Mouse (Mus musculus): ENCODE results near the gene Emsy. TPM values are rescaled to one million over a fixed set of nuclear protein-coding genes. Genes with fewer than 3 reads are reported as not detected.
A peak's percentile ranks its signal among the peaks of the same experiment; 100 is the strongest.

Gene Emsy
- polyA plus RNA-seq, 1 experiment: 2.4 TPM

GRCm38 (mm10) chr7:98584555-98584954, 72.0 kb downstream of the Emsy start:
- TF ChIP-seq FLI1 (IDR thresholded peaks at IDR 0.05; ENCODE audit: low read length) (no peak), GATA1 (IDR thresholded peaks at IDR 0.05; ENCODE audit: borderline replicate concordance, low read length) (no peak)
- Histone ChIP-seq H3K4me3 (replicated peaks) (no peak overlapping the region), H3K27me3 (replicated peaks) (no peaks in the 10 kb centered on the region), H3K36me3 (replicated peaks; ENCODE audit: low read length) (peaks cover 22% of the 10 kb centered on the region), H3K9me3 (0 out of 2 replicates have a peak, but pooled peaks cover 3% of the 10 kb centered on the region), H3K4me1 (peaks cover 60% of the 10 kb centered on the region)

GRCm38 (mm10) chr7:98581266-98581665, 75.3 kb downstream of the Emsy start:
- TF ChIP-seq FLI1 (IDR thresholded peaks at IDR 0.05; ENCODE audit: low read length) (no peak), GATA1 (IDR thresholded peaks at IDR 0.05; ENCODE audit: borderline replicate concordance, low read length) (no peak)
- no peak overlapping the region for H3K4me3 ChIP-seq (replicated peaks)
- no peaks in the 10 kb centered on the region for H3K27me3 ChIP-seq (replicated peaks)
- H3K4me1 ChIP-seq: peaks cover 68% of the 10 kb centered on the region
- H3K9me3 ChIP-seq: 0 out of 2 replicates have a peak, but pooled peaks cover 3% of the 10 kb centered on the region
- peaks cover under 1% of the 10 kb centered on the region for H3K36me3 ChIP-seq (replicated peaks; ENCODE audit: low read length)

- no peak for TF ChIP-seq GATA1 (IDR thresholded peaks at IDR 0.05; ENCODE audit: borderline replicate concordance, low read length)
- no peak for TF ChIP-seq FLI1 (IDR thresholded peaks at IDR 0.05; ENCODE audit: low read length)
- 0 out of 2 replicates have a peak, but pooled peaks cover 3% of the 10 kb centered on the region for H3K9me3 ChIP-seq
- H3K36me3 ChIP-seq (replicated peaks; ENCODE audit: low read length): peaks cover 3% of the 10 kb centered on the region
- H3K27me3 ChIP-seq (replicated peaks): no peaks in the 10 kb centered on the region
- no peak overlapping the region for H3K4me3 ChIP-seq (replicated peaks)
- peaks cover 73% of the 10 kb centered on the region for H3K4me1 ChIP-seq
Measured at GRCm38 (mm10) chr7:98580441-98580840, 76.1 kb downstream of the Emsy start.

GRCm38 (mm10) chr7:98579731-98580130, 76.9 kb downstream of the Emsy start:
- Histone ChIP-seq H3K4me3 (replicated peaks) (no peak overlapping the region), H3K9me3 (0 out of 2 replicates have a peak, but pooled peaks cover 3% of the 10 kb centered on the region), H3K36me3 (replicated peaks; ENCODE audit: low read length) (peaks cover 3% of the 10 kb centered on the region), H3K27me3 (replicated peaks) (no peaks in the 10 kb centered on the region), H3K4me1 (peaks cover 75% of the 10 kb centered on the region)
- TF ChIP-seq FLI1 (IDR thresholded peaks at IDR 0.05; ENCODE audit: low read length): no peak
- TF ChIP-seq GATA1 (IDR thresholded peaks at IDR 0.05; ENCODE audit: borderline replicate concordance, low read length): no peak

- 0 out of 2 replicates have a peak, but pooled peaks cover 3% of the 10 kb centered on the region for H3K9me3 ChIP-seq
- H3K27me3 ChIP-seq (replicated peaks): no peaks in the 10 kb centered on the region
- TF ChIP-seq FLI1 (IDR thresholded peaks at IDR 0.05; ENCODE audit: low read length): no peak
- TF ChIP-seq GATA1 (IDR thresholded peaks at IDR 0.05; ENCODE audit: borderline replicate concordance, low read length): no peak
- peaks cover 89% of the 10 kb centered on the region for H3K4me1 ChIP-seq
- peaks cover 3% of the 10 kb centered on the region for H3K36me3 ChIP-seq (replicated peaks; ENCODE audit: low read length)
- no peak overlapping the region for H3K4me3 ChIP-seq (replicated peaks)
Measured at GRCm38 (mm10) chr7:98577461-98577860, 79.1 kb downstream of the Emsy start.

GRCm38 (mm10) chr7:98575651-98576239, 80.8 kb downstream of the Emsy start:
- H3K36me3 ChIP-seq (replicated peaks; ENCODE audit: low read length): peaks cover 3% of the 10 kb centered on the region
- H3K4me3 ChIP-seq (replicated peaks): no peak overlapping the region
- peaks cover 93% of the 10 kb centered on the region for H3K4me1 ChIP-seq
- H3K9me3 ChIP-seq: 0 out of 2 replicates have a peak, but pooled peaks cover 3% of the 10 kb centered on the region
- TF ChIP-seq GATA1 (IDR thresholded peaks at IDR 0.05; ENCODE audit: borderline replicate concordance, low read length): no peak
- no peak for TF ChIP-seq FLI1 (IDR thresholded peaks at IDR 0.05; ENCODE audit: low read length)
- no peaks in the 10 kb centered on the region for H3K27me3 ChIP-seq (replicated peaks)

- Histone ChIP-seq H3K4me3 (replicated peaks) (no peak overlapping the region), H3K36me3 (replicated peaks; ENCODE audit: low read length) (peaks cover 3% of the 10 kb centered on the region), H3K4me1 (peaks cover 88% of the 10 kb centered on the region), H3K9me3 (0 out of 2 replicates have a peak, but pooled peaks cover under 1% of the 10 kb centered on the region), H3K27me3 (replicated peaks) (no peaks in the 10 kb centered on the region)
- TF ChIP-seq GATA1 (IDR thresholded peaks at IDR 0.05; ENCODE audit: borderline replicate concordance, low read length) (no peak), FLI1 (IDR thresholded peaks at IDR 0.05; ENCODE audit: low read length) (no peak)
Measured at GRCm38 (mm10) chr7:98574771-98575191, 81.8 kb downstream of the Emsy start.

- peaks cover 3% of the 10 kb centered on the region for H3K36me3 ChIP-seq (replicated peaks; ENCODE audit: low read length)
- no peaks in the 10 kb centered on the region for H3K27me3 ChIP-seq (replicated peaks)
- no peaks in the 10 kb centered on the region for H3K9me3 ChIP-seq
- TF ChIP-seq GATA1 (IDR thresholded peaks at IDR 0.05; ENCODE audit: borderline replicate concordance, low read length) (no peak), FLI1 (IDR thresholded peaks at IDR 0.05; ENCODE audit: low read length) (no peak)
- peaks cover 82% of the 10 kb centered on the region for H3K4me1 ChIP-seq
- H3K4me3 ChIP-seq (replicated peaks): no peak overlapping the region
Measured at GRCm38 (mm10) chr7:98574271-98574670, 82.3 kb downstream of the Emsy start.

GRCm38 (mm10) chr7:98573231-98573781, 83.3 kb downstream of the Emsy start:
- H3K36me3 ChIP-seq (replicated peaks; ENCODE audit: low read length): peaks cover 6% of the 10 kb centered on the region
- peak overlapping the region; percentile 74 for H3K4me3 ChIP-seq (replicated peaks)
- no peak for TF ChIP-seq GATA1 (IDR thresholded peaks at IDR 0.05; ENCODE audit: borderline replicate concordance, low read length)
- TF ChIP-seq FLI1 (IDR thresholded peaks at IDR 0.05; ENCODE audit: low read length): no peak
- peaks cover 79% of the 10 kb centered on the region for H3K4me1 ChIP-seq
- no peaks in the 10 kb centered on the region for H3K27me3 ChIP-seq (replicated peaks)
- H3K9me3 ChIP-seq: peaks cover 5% of the 10 kb centered on the region

- no peak overlapping the region for H3K4me3 ChIP-seq (replicated peaks)
- TF ChIP-seq GATA1 (IDR thresholded peaks at IDR 0.05; ENCODE audit: borderline replicate concordance, low read length): no peak
- TF ChIP-seq FLI1 (IDR thresholded peaks at IDR 0.05; ENCODE audit: low read length): no peak
- peaks cover 10% of the 10 kb centered on the region for H3K36me3 ChIP-seq (replicated peaks; ENCODE audit: low read length)
- H3K27me3 ChIP-seq (replicated peaks): no peaks in the 10 kb centered on the region
- H3K4me1 ChIP-seq: peaks cover 81% of the 10 kb centered on the region
- H3K9me3 ChIP-seq: peaks cover 11% of the 10 kb centered on the region
Measured at GRCm38 (mm10) chr7:98572223-98572868, 84.2 kb downstream of the Emsy start.

All from megakaryocyte, embryonic 14.5 days (primary cell).